Comparison of ENCODE assay signal across 27 mouse cellular contexts in the genomic region with DNA sequence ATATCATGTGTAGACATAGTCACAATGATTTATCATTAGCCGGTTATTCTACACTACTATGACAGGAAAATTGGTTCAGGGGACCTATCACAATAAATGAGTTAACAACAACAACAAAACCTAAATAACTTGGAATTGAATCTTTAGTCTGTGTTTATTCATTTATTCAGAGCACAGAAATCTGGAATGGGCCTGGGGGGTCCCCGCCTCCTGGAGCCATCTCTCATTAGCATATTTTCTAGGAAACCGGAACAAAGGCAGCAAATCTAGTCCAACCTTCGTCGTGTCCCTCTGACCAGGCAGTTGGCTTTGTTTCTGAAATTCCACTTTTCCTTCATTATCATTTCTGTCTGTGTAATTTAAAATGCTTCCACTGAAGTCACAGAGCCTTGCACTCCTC.
"Had no signal": no experiment of that assay in that cellular context is flagged by ENCODE, and none has a peak within 500 bp of the region (broad histone marks: within the 10 kb centered on the region; RNA-seq: fewer than 3 reads in every experiment).

No protein-coding gene starts in this region.

- H3K36me3 ChIP-seq: heart, embryonic 10.5 days; heart, embryonic 12.5 days; hindbrain, embryonic 10.5 days; hindbrain, embryonic 12.5 days; intestine, embryonic 15.5 days; limb, embryonic 10.5 days; limb, embryonic 12.5 days; liver, embryonic 13.5 days had no signal

- H3K4me3 ChIP-seq: heart, adult 2 months; heart, embryonic 10.5 days; heart, embryonic 12.5 days; hindbrain, embryonic 10.5 days; hindbrain, embryonic 12.5 days; intestine, embryonic 15.5 days; left cerebral cortex, adult 2 months; limb, embryonic 10.5 days; limb, embryonic 12.5 days; liver, embryonic 13.5 days had no signal

- H3K27me3 ChIP-seq: heart, embryonic 12.5 days; hindbrain, embryonic 12.5 days; intestine, embryonic 15.5 days; limb, embryonic 12.5 days; liver, embryonic 13.5 days had no signal

- H3K4me2 ChIP-seq: heart, embryonic 12.5 days; hindbrain, embryonic 12.5 days; hindbrain, embryonic 14.5 days; intestine, embryonic 15.5 days; limb, embryonic 12.5 days; liver, embryonic 11.5 days; liver, embryonic 13.5 days had no signal

- H3K27ac ChIP-seq: heart, adult 2 months; heart, embryonic 10.5 days; hindbrain, embryonic 10.5 days; hindbrain, embryonic 12.5 days; hindbrain, embryonic 14.5 days; intestine, embryonic 15.5 days; left cerebral cortex, adult 2 months; limb, embryonic 10.5 days; limb, embryonic 12.5 days; liver, embryonic 13.5 days had no signal

- H3K9me3 ChIP-seq: heart, embryonic 10.5 days; heart, embryonic 12.5 days; hindbrain, embryonic 10.5 days; hindbrain, embryonic 12.5 days; intestine, embryonic 15.5 days; limb, embryonic 10.5 days; limb, embryonic 12.5 days; liver, embryonic 13.5 days had no signal

- H3K9ac ChIP-seq: heart, embryonic 12.5 days; hindbrain, embryonic 12.5 days; hindbrain, embryonic 14.5 days; intestine, embryonic 15.5 days; limb, embryonic 12.5 days; liver, embryonic 13.5 days had no signal

- ATAC-seq: hindbrain, embryonic 16.5 days; inflammation-experienced regulatory T-cells, adult 6 months; intestine, embryonic 15.5 days; intestine, postnatal 0 days had no signal

- DNase-seq: gastrocnemius, postnatal 14 days; gastrocnemius, postnatal 36 days; heart, adult 11 months; heart, adult 2 months; heart, postnatal 10 days; heart, postnatal 4 days; kidney, adult 18-20 months; kidney, adult 8-10 months; kidney, postnatal 10 days; kidney, postnatal 25 days; kidney, postnatal 4 days; layer of hippocampus, adult 9-11 months; liver; liver, embryonic 13.5 days had no signal

- H3K4me1 ChIP-seq: heart, embryonic 10.5 days; heart, embryonic 12.5 days; intestine, embryonic 15.5 days; limb, embryonic 12.5 days; liver, embryonic 13.5 days had no signal
